Mouse (Mus musculus) T-helper 2 cell (primary cell): ENCODE measurements at regions not wholly inside any gene's neighbourhood (a gene's known extent, or its start where the extent isn't known, plus 50 kb on each side); places are given as distances from the start of the nearest gene placed in this dataset.

Experiments used
- in situ Hi-C: fragments of 300-600 bp; cut with MboI, MseI; formaldehyde crosslinking; loops from one replicate; pipeline ENCODE4 v1.15.1; 2025; ENCODE audit warnings: high pct_unique_total_duplicates

DNA sequence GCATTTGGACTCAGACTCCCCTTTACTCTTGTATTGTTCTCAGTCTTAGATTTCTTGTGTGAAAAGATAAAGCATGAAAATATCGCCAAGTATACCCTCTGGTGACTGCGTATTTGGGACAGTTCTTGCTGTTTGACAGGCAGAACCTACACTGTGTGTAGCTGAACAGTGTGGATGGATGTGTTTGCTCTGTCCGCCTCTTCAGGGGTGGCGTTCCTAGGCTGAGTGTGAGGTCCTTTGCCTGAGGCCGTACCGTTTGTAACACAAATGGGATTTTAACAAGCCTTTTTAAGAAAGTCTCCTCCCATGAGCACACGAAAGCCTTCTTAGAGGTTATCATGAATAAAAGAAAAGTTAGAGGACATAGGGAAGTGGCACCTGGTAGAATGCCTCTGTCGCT, 153.3 kb upstream of the Dnajc19 start:
- in situ Hi-C loops: no loop called here

- in situ Hi-C loops: no loop called here
Measured at GRCm38 (mm10) chr3:34232329-34233250, 151.5 kb upstream of the Dnajc19 start.

DNA sequence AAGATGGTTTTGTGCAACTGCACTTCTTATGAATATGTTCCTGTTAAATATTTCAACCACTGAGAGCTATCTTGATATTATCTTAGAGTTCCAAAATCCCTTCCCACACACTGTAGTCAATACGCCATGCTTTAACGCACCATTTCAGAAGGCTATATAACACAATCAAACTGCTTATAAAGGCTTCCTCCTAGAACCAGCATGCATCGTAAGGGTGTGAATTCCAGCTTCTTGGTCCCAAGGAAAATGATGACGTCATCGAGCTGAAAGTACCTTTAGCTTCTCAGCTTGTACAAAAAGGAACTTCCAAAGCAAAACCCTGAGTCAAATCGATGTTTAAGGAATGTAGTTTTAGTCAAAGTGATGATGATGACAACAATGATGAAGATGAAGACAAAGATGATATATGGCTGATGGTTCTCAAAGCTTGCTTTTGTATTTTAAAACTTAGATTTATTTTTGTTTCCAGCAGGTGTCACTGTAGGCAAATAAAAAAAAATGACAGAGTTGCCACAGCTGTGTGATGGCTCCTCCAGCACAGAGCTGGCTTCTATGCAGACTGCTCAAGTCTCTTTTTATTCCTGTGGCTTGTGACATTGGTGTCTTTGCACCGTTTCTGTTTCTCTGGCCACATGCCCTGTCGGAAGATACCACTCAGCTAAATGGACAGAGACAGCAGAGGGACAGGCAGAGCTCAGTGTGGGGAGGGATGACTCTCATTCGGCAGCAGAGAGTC, 150.6 kb upstream of the Dnajc19 start:
- in situ Hi-C loops: no loop called here

DNA sequence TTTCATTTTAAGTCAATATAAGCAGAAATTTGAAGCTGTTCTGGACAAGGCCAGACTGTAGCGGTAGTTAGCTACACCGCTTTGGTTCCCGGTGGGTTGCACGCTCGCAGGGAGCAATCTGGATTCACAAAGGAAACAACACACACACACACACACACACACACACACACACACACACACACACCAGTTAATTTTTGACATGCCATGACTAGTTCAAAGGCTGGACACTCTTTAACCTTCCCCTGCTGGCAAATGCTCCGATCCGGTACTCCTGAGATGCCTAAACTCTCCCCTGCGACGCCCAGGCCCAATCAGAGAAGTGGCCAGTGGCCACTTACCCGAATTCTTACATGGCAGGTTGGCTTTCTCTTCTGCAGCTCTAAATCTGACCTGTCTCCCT, 141.2 kb upstream of the Dnajc19 start:
- in situ Hi-C loops: no loop called here

- in situ Hi-C loops: no loop called here
Measured at GRCm38 (mm10) chr3:34219741-34220310, 138.7 kb upstream of the Dnajc19 start.

GRCm38 (mm10) chr3:34219096-34219495, 138.0 kb upstream of the Dnajc19 start:
- in situ Hi-C loops: no loop called here

DNA sequence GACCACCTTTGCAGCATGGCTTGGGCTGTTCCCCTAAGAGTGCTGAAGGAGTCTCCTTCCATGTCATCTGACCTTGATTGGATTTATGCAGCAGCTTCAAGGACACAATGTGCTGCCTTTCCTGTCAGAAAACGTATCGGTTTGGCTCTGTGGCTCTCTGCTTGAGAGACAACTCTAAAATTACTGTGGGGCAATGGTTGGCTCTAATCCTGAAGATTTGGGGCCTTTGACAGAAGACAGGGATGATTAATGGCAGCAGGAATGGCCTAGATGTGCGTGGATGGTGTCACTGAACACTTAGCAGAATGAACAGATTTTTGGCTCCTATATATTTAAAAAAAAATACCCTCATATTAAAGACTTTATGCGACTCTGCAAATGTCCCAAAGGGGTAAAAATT, 136.8 kb upstream of the Dnajc19 start:
- in situ Hi-C loops: no loop called here

DNA sequence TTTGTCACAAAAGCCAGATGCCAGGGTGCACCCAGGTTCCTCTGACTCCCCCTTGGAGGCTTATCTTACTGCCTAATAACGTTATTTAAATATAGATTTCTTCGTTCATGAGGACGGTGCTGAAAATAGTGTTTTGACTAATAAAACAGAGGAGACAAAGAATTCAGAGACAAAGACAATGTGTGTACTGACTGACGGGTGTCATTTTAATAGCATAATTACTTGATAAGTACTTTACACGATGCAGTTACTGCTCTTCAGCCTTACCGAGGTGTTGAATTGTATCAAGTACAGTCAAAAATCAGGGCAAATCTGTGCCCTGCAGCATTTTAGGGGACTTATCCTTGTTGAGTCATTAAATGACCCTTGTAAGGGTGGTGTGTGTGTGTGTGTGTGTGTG, 133.1 kb upstream of the Dnajc19 start:
- in situ Hi-C loops: no loop called here

DNA sequence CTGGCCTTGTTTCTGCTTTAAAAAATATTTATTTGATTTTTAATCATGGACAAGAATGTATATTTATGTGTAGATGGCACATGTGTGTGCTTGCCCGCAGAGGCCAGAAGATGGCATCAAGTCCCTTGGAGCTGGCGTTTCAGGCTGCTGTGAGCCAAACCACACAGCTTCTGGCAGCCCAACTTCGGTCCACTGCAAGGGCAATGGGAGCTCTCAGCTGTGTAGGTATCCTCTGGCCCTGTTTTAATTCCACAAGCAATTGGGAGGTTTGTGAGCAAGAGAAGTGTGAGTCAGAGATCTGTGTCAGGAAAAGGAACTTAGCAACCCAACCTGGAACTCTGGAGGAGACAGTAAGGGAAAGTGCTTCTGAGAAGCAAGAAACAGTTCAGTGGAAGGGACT, 125.3 kb upstream of the Dnajc19 start:
- in situ Hi-C loops: no loop called here

GRCm38 (mm10) chr3:34198228-34198627, 117.1 kb upstream of the Dnajc19 start:
- in situ Hi-C loops: no loop called here

- in situ Hi-C loops: no loop called here
Measured at GRCm38 (mm10) chr3:34197163-34197455, 116.0 kb upstream of the Dnajc19 start.

GRCm38 (mm10) chr3:34196451-34197162, 115.5 kb upstream of the Dnajc19 start:
- in situ Hi-C loops: no loop called here

DNA sequence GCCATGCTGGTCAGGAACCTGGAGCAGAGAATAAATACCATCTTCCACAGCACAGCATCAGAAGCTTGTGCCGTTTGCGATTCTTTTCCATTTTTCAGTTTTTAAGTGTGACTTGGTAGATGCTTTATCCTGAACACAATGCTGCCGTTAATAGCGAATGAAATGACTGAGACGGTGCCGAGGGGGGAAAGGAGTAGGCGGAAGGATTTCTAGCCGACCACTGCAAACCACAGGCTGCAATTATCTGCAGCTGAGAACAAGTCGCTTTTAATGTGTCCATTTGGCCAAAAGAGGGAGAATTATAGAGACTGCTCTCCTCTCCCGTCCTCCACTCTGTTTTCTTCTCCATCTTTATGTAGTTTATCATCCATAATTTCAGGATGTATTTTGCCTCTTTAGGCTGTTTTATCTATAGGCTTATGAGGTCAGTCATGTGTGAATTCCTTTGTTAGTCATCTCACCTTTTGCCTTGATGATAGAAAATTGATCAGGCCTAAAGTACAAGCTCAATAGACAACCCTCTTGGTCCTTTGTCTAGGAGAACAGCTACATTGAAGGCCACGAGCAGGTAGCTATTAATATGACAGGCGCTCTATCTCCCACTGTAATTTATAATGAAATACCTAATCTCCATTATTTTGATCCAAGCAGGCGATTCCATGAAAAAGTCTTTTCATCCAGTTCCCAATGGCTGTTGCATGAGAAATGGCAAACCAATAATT, 114.8 kb upstream of the Dnajc19 start:
- in situ Hi-C loops: no loop called here

GRCm38 (mm10) chr3:34173416-34174097, 92.4 kb upstream of the Dnajc19 start:
- in situ Hi-C loops: no loop called here

GRCm38 (mm10) chr3:34172899-34173298, 91.8 kb upstream of the Dnajc19 start:
- in situ Hi-C loops: no loop called here

DNA sequence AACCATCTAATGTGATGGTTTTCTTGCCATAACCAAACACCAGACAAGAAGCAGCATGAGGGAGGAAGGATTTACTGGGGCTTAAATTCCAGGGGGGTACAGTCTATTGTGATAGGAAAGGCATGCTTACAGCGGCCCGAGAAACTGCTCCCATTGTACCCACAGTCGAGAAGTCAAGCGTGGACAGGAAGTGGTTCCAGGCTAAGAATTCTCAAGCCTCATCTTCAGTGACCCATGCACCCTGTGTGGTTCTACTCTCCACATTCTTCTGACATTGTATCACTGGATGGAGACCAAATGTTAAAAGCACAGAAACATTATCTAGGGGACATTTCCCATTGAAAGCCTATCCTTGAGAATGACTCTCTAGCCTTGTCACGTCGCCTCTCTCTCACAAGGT, 90.8 kb upstream of the Dnajc19 start:
- in situ Hi-C loops: no loop called here

DNA sequence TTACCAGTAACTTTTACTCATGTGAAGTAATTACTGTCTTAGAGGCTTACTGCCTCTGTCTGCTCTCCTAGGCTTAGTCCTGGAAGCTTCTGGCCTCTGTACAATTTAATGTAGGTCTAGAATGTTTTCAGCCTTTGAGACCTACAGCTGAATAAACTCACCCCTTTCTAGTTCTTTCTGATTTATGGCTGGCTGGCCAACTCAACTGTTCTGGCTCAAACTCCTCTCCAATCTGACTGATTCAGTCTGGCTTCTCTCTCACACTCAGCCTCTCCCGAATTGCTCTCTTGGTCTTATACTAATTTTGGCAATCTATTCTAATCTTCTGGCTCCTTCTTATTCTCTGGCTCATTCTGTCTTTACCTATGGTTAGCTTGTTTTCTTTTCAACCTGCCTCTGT, 87.0 kb upstream of the Dnajc19 start:
- in situ Hi-C loops: no loop called here

DNA sequence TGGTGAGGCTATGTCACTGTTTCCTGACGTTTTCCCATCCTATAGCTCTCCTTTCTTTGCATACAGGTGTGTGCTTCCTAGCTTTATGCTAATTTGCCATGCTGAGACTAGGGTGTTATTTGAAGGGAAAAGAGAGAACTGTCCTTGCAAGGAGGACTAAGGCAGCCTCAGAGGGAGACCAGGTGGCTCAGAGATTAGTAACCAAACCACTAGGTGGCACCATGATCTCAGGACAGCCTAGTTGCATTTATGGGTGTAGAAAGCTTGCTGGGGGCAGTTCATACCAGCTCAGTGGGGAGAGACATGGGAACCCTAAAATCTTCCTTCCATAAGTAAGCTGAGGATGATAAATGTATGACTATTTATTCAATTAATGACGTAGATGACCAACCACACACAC, 68.9 kb upstream of the Dnajc19 start:
- in situ Hi-C loops: no loop called here

DNA sequence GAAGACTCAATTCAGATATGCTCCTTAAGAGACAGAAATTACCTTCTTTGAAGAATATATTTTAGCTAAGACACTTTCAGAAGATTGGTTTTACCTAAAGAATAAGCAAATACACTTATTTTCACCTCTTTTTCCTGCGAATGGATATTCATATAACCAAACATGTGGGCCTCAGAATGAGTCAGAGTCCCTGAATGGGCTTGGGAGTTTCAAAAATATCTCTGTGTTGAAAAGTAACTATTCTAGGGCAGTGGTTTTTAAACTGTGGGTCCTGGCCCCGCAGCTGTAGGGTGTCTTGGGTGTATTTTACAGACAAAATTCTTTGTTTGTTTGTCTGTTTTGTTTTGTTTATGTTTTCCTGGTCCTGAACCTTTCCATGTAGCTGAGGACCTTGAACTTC, 62.5 kb upstream of the Dnajc19 start:
- in situ Hi-C loops: no loop called here

DNA sequence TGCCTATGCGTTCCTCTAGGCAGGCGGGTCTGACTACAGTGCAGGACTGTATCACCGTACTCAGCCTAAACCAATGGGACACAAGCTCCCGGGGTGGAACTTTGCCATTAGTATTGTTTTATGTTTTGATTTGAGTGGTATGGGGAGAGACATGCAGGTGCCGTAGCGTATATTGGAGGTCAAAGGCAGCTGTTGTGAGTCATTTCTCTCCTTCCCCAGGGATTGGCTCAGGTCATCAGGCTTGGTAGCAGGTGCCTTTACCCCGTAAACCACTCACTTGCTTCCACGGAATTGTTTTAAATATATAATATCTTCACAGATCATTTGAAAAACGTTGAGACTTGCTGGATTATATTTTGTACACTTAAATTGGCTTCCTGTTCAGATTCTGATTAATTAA, 58.1 kb upstream of the Dnajc19 start:
- in situ Hi-C loops: no loop called here

GRCm38 (mm10) chr3:34137984-34138383, 56.9 kb upstream of the Dnajc19 start:
- in situ Hi-C loops: no loop called here
